Mouse (Mus musculus): ENCODE results near the gene Ptprq. TPM values are rescaled to one million over a fixed set of nuclear protein-coding genes. Genes with fewer than 3 reads are reported as not detected.

The Ptprq gene
- polyA plus RNA-seq, 1 experiment from 2014 or later, result 0.04 TPM

Small RNAs within 50 kb of the gene (microRNA-seq; reads per million reads assigned to microRNA genes)
- gene Gm44403, result not detected

Other genes with a start within 250 kb of the Ptprq start
- 0.43 and 0.47 TPM in 2 replicates for gene Myf5, start 233.9 kb downstream of the Ptprq start, polyA plus RNA-seq (2016; fragmentation: Nextera tagmentation; extraction: Ambion mirVana)
- not detected in 2 replicates for gene Myf6, start 225.3 kb downstream of the Ptprq start, polyA plus RNA-seq (2016; fragmentation: Nextera tagmentation; extraction: Ambion mirVana)
- gene Otogl, start 192.1 kb upstream of the Ptprq start, polyA plus RNA-seq (2016; fragmentation: Nextera tagmentation; extraction: Ambion mirVana), result not detected in 2 replicates